Mouse (Mus musculus): Measurements from ENCODE around the gene Klhl8. TPM values are rescaled to one million over a fixed set of nuclear protein-coding genes. Genes with fewer than 3 reads are reported as not detected.

Gene Klhl8
- polyA plus RNA-seq, 2 experiments from 2014 or later = 0.44 to 0.88 TPM

DNA sequence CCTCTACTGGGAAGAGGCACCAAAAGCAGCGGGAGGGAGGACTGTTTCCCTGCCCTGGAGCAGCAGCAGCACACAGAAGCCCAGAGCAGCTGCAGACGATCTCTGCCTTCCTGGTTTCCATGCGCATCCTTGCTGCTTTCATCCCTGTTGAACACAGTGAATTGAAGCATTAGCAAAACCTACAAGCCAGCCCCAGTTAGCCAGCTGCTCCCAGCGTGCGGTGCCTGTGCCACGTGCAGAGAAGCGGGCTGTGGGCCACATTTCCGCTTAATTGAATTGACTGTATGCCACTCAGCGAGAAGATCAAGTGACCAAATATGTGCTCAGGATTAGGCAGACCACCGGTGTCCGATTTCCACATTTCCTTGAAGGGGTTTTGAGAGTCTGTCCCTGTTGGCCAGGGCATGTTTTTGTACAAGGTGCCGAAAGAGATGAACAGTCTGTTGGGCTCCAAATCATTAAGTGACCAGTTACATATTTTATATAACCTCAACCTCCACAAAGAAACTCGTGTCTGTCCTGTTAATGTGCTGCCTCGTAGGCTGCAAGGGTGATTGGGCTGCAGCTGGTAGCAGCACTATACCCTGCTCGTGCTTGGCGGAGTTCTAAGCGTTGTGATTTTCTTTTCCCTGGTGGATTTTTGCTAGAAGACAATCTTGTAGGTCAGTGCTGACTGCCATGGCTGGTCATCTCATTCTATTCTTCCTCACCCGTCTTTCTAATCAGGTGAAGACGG, 65.5 kb downstream of the Klhl8 start:
- ATAC-seq = no peak

DNA sequence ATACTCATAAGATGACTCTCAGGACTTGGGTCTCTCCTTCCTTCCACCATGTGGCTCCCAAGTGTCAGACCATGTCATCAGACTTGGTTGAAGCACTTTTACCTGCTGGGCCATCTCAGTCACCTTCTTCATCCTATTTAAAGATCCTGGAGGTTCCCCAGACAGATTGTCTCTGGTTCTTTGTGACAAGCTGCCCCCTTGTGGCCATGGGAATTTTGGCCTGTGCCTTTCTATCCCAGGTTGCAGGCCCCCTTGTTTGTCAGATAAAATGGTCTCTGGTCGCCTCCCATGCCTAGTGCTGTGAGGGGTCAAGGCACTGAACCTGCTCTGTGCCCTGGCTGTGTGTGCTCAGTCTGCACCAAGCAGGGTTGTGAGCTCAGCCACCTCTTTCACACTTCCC, 67.1 kb downstream of the Klhl8 start:
- ATAC-seq = no peak

DNA sequence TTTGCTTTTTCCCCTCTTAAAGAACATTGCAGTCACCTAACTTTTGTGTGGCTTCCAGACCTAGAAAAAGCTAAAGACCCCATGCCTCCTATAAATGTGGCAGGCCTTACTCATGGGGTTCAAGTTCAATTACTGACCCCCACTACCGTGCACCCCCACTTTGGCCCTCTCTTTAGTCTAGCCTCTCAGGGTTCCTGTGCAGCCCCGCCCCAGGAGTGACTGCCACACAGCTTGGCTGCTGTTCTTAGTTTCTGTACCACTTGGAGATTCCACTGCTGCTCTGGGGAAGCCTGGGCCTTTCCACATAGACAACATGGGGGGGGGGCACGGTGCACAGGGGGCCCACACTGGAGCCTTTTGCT, 71.8 kb downstream of the Klhl8 start:
- ATAC-seq = no peak

DNA sequence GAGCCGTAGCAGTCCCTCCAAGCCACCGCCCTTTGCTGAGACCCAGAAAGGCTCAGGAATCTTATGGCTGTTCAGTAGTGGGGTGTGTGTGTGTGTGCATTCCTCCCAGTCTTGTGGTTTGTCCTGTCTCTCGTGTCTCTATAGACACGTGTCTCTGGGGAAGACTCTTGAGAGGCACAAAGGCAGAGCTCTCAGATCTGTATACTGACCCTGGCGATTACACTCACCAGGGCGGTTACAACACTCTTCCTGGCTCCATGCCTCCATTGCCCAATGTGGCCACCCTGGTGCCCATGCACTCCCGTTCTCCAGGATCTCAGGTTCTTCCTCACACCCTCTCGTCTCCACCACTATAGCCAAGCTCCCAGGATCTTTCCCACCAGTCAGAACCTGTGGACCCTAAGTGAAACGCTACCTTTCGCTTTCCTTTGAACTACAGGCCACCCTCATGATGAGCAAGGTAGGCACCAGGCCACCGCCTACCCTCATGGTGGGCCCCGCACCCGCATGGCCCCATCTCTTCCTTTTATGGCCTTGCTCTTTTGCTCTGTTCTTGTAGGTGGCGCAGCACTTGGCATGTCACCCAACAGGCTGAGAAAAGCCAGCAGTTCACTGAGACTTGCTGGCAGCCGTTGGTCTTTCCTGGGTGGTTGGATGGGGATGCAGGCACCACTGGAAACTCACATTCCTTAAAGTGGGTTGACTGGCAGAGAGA, 72.4 kb downstream of the Klhl8 start:
- no peak for ATAC-seq

DNA sequence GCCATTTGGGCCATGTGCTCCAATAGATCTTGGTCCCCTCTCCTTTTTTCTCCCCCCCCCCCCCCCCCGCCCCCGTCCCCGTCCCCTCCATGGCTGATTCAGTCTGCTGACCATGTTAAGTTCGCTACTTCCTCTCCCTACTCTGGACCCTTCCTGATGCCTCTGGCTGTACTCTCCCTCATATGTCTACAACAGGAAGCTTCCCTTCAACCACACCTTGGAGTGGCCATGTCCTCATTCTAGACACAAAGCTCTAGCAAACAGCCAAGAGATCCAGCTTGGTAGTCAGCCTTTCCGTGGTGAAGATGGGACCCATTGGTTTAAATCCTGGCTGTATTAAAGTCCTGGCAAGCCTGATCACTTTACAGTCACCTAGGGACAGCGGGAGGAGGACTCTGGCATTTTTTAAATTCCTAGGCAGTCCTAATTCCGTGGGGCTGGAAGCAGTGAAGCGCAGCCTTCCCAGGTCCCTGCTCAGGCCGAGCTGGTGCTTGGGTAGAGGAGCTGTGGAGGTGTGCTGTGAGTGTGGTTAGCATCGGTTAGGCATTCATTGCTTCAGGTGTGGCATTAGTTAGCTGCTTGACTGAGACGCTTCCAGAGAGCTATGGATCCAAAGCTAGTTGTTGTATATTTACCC, 74.8 kb downstream of the Klhl8 start:
- no peak for ATAC-seq

DNA sequence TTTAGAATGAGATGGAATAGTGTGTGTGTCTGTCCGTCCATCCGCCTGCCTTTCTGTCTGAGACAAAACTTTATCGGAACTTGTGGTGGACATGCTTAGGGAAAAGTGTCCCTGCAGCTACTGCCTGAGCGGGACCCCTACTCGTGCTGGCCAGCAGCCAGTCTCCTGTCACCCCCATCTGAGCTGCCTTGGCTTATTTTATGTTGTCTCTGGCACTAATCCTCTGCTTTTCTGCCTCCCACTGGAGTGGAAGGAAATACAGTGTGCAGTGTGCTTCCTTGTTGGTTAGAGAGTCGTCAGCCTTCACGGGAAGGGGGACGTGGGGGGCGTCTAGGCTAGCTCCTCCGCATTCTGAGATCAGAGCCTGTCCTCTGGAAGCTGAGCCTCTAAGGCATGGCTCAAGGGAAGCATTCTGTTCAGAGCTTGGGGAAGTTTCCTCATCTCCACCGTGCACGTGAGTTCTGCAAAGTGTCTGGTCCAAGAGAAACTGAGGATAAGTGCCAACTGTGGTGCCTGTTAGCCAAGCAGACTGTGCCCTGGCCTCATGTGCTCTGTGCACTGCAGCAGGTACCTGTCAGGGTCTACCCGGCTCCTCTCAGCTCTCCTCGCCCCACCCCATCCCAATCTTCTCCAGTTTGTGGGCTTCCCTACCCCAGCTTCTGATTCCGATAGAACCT, 75.5 kb downstream of the Klhl8 start:
- no peak for ATAC-seq

DNA sequence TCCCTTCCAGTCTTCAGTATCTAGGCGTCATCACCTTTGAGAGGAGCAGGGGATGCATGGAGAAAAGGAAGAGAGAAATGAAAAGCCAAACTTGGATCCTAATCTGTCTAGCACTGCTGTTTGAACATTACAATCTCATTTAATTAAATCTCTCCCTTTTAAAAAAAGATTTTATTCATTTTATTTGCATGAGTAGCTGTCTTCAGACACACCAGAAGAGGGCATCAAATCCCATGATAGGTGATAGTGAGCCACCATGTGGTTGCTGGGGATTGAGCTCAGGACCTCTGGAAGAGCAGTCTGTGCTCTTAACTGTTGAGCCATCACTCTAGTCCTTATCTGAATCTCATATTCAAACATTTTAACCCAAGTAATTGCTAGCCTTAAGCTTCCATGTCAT, 80.2 kb downstream of the Klhl8 start:
- ATAC-seq = no peak

DNA sequence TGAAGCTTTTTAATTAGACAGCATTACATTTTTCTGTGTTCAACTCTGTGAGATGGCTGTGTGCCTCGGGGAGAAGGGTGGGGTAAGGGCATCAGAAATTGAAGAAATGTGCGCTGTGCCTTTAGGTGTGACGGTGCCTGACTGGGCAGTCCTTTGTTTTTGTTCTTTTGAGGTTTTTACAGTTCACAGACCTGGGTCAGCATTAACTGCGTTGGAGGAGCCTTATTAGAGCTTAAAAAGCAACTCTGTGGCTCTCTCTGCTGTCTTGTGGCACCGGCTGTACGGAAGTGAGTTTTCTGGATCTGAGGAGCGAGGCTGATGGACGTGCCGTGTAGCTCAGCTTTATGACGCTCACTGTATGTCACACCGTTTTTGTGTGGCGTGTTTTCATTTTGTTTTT, 81.9 kb downstream of the Klhl8 start:
- ATAC-seq = no peak

DNA sequence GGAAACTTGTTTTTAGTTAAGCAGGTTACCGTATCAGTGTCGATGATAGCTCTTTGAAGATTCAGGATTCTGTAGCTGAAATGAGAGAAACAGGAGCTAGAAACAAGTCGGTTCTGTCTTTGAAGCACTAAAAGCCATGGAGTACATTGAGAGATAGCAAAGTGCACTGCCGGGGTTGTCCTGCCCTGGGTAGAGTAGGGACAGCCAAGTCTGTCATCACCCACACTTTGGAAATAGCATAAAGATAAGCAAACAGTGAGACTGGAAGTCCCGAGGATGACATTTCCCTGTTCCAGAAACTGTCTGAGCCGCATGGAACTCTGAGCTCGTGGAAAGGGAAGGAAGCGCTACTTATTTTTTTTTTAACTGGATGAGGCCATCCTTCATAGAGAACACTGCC, 82.3 kb downstream of the Klhl8 start:
- ATAC-seq = no peak

DNA sequence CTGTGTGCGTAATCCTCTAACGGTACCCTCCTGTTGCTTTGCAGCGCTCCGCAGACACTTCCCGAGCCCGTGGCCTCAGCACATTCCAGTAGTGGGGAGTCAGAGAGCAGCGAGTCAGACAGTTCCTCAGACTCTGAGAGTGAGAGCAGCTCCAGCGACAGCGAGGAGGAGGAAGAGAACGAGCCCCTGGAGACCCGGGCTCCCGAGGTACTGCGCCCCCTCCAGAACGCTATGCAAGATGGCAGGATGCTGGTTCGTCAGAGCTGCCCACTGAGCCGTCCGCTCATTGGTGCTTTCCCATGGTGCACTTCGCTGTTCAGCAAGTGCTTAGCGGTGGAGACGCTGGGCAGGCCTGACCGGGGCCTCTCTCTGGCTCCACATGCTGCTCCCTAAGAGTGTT, 82.8 kb downstream of the Klhl8 start:
- no peak for ATAC-seq

DNA sequence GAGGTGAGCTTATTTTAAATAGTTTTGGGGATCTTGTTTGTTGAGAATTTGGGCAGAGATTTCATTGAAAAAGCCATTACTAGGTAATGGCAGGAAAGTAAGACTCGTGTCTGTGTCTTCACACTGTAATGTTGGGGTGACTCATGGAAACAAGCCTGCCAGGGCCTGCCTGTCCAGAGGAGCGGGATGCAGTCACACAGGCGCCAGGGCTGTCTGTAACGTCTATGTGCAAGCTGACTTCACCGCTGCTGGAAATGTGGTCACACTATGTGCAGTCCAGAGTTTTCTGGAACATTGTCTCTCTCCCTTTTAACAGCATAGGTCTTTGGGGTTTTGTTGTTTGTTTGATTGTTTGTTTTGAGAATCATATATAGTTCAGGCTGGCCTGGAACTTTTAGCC, 88.1 kb downstream of the Klhl8 start:
- no peak for ATAC-seq

DNA sequence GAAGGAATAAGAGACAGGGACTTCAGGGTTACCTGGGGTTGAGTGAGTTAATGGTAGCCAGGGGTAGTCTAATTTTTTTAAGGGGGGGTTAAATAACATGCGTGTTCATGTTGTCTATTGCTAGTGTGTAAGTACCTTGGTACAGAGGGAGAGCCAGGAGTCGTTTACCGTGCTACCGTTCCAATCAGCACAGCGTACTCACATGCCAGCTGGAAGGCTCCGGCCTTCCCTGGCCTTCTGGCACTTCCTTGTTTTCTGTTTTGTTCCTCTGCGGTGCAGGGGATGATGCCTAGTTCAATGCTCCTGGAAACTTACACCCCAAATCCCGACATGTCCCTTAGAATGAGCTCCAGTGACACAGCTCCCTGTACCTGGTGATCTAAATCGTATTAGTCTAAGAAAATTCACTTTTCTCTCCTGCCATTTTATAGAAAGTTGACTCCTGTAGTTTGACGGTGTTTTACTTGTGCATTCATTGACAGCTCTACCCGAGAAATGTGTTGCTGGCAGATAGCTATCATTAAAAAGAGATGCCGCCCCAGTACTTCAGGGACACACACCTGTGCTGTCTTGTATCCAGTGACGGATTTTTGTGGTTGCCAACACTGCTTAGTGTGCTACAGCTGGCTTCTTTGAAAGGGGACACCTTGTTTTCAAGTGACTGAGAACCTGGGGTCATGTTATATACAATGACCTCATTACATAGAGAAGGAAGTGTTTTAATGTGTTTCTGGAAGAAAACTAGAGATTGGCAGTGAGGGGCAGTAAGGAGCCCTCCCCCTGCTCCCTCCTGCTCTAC, 89.4 kb downstream of the Klhl8 start:
- ATAC-seq = no peak

DNA sequence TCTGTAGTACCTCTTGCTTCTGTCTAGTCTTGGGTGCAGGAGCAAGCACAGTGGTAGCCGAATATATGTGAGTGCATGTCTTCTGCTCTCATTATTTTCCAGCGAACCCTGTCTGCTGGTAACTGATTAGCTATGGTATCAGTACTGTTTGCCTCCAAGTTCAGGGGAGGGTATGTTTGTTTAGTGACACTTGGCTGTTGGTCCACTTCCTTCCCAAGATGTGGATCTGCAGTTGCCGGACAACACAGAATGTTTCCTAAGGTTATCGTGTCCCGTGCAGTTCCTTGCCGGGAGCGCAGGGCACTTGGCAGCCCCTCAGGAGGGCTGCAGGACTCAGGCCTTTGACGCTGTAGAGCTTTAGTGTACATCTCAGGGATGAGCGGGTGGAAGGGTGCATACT, 90.0 kb downstream of the Klhl8 start:
- no peak for ATAC-seq

DNA sequence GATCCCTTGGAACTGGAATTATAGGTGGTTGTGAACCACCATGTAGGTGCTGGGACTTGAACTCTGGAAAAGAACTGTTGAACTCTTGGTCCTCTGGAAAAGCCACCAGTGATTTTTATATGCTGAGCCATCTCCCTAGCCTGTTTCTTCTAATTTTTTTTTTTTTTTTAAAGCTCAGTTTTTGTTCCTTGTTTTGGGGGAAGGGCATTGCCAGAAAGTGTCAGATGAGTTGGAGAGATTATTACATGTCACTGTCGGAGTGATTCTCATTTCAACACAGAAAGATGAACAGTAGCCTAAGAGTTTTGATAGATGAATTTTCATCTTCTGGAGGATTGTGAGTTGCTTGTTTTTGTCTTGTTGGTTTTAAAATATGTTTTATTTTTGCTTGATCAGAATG, 91.4 kb downstream of the Klhl8 start:
- no peak for ATAC-seq

DNA sequence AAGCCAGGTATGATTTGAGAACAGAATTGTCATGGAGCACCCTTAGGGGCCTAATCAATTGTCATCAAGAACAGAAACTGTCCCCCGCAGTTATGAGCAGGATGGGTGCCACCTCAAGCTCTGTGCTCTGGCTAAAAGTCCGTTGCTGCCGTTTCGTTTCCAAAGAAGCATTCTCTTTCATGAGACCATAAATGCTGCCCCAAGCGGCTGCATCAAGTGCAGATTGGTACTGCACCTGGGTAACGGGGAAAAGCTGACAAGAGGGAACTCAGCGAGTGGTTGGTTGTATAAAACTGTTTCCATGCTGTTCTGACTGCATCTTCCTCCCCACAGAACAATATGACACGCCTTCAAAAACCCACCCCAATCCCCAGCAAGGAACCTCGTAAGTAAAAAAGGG, 92.5 kb downstream of the Klhl8 start:
- ATAC-seq = no peak

DNA sequence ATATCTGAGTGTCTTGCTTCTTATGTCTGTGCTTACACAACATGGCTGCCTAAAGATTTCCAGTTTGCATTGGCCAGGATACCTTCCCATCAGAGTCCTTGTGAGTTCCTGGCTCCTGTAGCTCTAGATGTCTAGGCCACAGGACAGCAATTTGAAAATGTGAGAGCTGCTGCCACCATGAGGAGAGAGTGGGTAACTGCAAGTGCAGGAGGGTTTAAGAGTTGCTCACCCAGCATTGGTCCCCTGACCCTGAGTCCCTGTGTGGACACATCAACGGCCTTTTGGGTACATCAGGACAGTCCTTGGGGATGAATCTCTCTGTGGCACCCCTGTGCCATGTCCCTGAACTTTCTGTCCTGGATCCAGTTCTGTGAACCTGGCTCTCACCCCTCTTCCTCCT, 93.3 kb downstream of the Klhl8 start:
- ATAC-seq = peak; percentile 74

DNA sequence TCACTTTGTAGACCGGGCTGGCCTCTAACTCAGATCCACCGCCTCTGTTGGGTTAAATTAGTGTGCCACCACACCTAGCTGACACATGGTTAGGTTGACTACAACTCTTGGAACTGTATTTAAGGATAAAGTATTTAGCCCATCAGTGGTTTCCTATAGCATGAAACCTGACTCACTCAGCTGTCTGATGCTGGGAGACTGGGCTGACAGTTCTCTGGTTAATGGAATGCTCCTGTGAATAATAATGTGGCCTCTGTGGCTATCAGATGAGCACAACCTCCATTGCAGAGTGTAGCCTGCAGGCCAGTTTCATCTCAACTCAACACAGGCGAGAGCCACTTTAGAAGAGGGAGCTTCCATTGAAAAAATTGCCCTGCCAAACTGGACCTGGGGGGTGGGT, 94.3 kb downstream of the Klhl8 start:
- no peak for ATAC-seq

DNA sequence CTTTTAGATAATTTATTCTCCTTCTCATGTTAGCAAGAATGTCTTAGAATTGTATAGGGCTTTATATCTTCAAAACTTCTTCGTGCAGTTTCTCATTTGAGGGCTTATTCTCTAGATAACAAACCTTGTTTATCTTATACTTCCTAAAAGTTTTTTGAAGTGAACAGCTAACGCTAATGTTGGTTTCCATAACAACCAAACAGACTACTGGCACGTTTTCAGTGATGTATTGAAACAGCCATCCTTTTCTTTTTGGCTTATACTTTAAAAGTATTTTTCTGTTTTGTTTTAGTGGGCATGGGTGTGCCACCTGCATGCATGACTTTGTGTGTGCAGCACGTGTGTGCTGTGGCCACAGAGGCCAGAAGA, 95.8 kb downstream of the Klhl8 start:
- ATAC-seq = peak; percentile 20

DNA sequence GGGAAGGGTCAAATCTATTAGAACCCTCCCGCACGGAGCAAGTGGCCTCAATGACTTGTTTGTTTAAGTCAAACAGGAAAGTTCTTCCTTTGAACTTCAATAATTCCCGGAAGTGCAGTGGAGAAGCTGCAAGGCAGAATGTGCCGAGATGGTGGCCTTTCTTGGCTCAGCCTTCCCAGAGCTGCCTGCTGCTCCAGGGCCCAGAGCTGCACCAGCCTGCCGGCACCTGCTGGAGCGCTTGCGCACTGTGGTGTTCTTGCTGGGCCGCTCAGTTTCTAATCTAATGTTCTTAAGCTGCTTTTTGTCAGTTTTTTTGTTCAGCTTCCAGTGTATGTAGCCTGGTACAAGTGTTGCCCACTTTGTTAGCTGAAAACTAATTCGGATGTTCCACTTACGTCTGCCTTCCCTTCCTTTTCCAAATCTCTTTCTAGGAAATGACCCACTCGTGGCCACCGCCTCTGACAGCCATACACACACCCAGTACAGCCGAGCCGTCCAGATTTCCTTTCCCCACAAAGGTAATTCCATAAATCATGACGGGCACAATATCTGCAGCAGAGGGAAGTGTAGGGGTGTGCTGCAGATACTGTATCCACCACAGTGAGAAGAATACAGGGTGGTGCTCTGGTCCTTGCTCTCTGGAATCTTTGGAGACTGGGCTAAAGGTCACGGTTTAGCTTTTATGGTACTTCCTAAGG, 96.4 kb downstream of the Klhl8 start:
- no peak for ATAC-seq

DNA sequence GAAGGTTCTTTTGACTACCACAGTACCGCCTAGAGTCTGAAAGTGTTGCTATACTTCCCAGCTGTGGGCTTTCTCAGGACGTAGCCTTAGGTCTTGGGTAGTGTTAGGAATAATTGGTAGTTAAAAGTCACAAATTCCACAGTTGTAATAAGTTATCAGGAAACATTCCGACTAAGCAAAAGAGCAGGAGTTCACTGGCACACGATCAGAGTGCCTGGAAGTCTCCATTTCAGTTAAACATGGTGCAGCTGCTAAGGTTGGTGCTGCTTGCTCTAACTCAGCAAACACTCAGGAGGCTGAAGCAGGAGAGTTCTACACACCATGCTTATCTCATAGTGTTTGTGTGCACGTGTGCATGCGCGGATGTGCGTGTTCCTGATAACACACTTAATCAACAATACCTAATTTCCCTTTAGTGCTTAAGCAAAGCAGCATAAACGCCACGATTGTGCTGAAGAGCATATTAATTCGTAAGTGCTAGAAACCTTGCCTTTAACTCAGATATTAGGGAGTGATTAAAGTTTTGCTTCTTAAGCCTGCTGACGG, 97.0 kb downstream of the Klhl8 start:
- no peak for ATAC-seq

DNA sequence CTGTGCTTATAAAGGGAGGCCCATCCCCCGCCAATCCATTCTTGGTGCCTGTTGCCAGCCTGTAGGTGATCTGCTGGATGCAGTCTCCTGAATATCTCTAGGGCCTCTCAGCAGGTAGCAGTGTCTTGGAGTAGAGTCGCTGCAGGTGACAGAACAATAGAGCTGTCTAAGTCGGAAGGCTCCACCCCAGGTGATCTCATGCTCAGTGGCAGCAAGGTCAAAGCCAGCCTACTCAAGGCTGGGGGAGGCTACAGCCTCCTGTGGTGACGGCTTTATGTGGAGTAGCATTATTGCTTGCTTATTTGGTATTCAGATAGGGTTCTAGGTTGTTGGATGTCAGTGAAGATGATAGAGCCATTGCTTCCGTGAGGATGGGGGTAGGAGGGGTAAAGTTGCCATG, 97.8 kb downstream of the Klhl8 start:
- ATAC-seq = no peak
